Mouse (Mus musculus): ENCODE results near the gene Cd247.
A peak's percentile ranks its signal among the peaks of the same experiment; 100 is the strongest.

Cd247 gene

GRCm38 (mm10) chr1:165819147-165819546, 30.7 kb downstream of the Cd247 start:
- DNase-seq (ENCODE audit: low spot score) = no peak

GRCm38 (mm10) chr1:165822031-165822430, 33.5 kb downstream of the Cd247 start:
- DNase-seq (ENCODE audit: low spot score) = no peak

GRCm38 (mm10) chr1:165828173-165828572, 39.7 kb downstream of the Cd247 start:
- DNase-seq (ENCODE audit: low spot score) = no peak

- DNase-seq (ENCODE audit: low spot score) = no peak
Observed at GRCm38 (mm10) chr1:165828615-165829014, 40.1 kb downstream of the Cd247 start.

- no peak for DNase-seq (ENCODE audit: low spot score)
Observed at GRCm38 (mm10) chr1:165829890-165830289, 41.4 kb downstream of the Cd247 start.

GRCm38 (mm10) chr1:165833244-165833643, 44.8 kb downstream of the Cd247 start:
- DNase-seq (ENCODE audit: low spot score) = no peak

- DNase-seq (ENCODE audit: low spot score) = no peak
Observed at GRCm38 (mm10) chr1:165833910-165834632, 45.6 kb downstream of the Cd247 start.

GRCm38 (mm10) chr1:165834633-165834975, 46.1 kb downstream of the Cd247 start:
- no peak for DNase-seq (ENCODE audit: low spot score)

- DNase-seq (ENCODE audit: low spot score) = peak; percentile 33
Observed at GRCm38 (mm10) chr1:165836461-165836860, 48.0 kb downstream of the Cd247 start.

- DNase-seq (ENCODE audit: low spot score) = peak; percentile 50
Observed at GRCm38 (mm10) chr1:165837546-165837945, 49.1 kb downstream of the Cd247 start.

- no peak for DNase-seq (ENCODE audit: low spot score)
Observed at GRCm38 (mm10) chr1:165839201-165839600, 50.7 kb downstream of the Cd247 start.

- peak; percentile 39 for DNase-seq (ENCODE audit: low spot score)
Observed at GRCm38 (mm10) chr1:165840548-165841230, 52.2 kb downstream of the Cd247 start.

GRCm38 (mm10) chr1:165842170-165842569, 53.7 kb downstream of the Cd247 start:
- no peak for DNase-seq (ENCODE audit: low spot score)

GRCm38 (mm10) chr1:165843586-165843985, 55.1 kb downstream of the Cd247 start:
- DNase-seq (ENCODE audit: low spot score) = no peak

GRCm38 (mm10) chr1:165844466-165844951, 56.0 kb downstream of the Cd247 start:
- peak; percentile 36 for DNase-seq (ENCODE audit: low spot score)

- DNase-seq (ENCODE audit: low spot score) = peak; percentile 29
Observed at GRCm38 (mm10) chr1:165844956-165845355, 56.5 kb downstream of the Cd247 start.

- DNase-seq (ENCODE audit: low spot score) = no peak
Observed at GRCm38 (mm10) chr1:165845366-165845765, 56.9 kb downstream of the Cd247 start.

- DNase-seq (ENCODE audit: low spot score) = no peak
Observed at GRCm38 (mm10) chr1:165848417-165848816, 59.9 kb downstream of the Cd247 start.

GRCm38 (mm10) chr1:165848881-165849280, 60.4 kb downstream of the Cd247 start:
- DNase-seq (ENCODE audit: low spot score) = no peak

- no peak for DNase-seq (ENCODE audit: low spot score)
Observed at GRCm38 (mm10) chr1:165849458-165850445, 61.3 kb downstream of the Cd247 start.

- no peak for DNase-seq (ENCODE audit: low spot score)
Observed at GRCm38 (mm10) chr1:165852131-165852530, 63.6 kb downstream of the Cd247 start.

GRCm38 (mm10) chr1:165853131-165853721, 64.7 kb downstream of the Cd247 start:
- no peak for DNase-seq (ENCODE audit: low spot score)
